Mouse (Mus musculus) hindbrain, embryonic 16.5 days (tissue): ENCODE measurements around the gene Rab3a. TPM values are rescaled to one million over a fixed set of nuclear protein-coding genes. Genes with fewer than 3 reads are reported as not detected.

Source experiments
- ATAC-seq: fragments of 200-750 bp; cut with Nextera tagmentation; 2 replicates; pipeline ENCODE4 v1.8.0; 2017; ENCODE audit warnings: moderate TSS enrichment, moderate library complexity
- H3K27ac ChIP-seq: fragments of 300-500 bp; sonication (generic); 2 replicates; pipeline ENCODE4 v1.5.1; 2014; ENCODE audit warnings: low read depth, mild to moderate bottlenecking, control low read depth, low read length, moderate library complexity
- H3K27me3 ChIP-seq: fragments of 300-500 bp; sonication (generic); replicated peaks from 2 replicates; pipeline ENCODE4 v1.6.1; 2014; ENCODE audit warnings: low read length; ENCODE audit not compliant: control insufficient read depth, insufficient read depth
- H3K36me3 ChIP-seq: fragments of 300-500 bp; sonication (generic); 2 replicates; pipeline ENCODE4 v1.6.1; 2014; ENCODE audit warnings: mild to moderate bottlenecking, low read length, moderate library complexity, mixed read lengths; ENCODE audit not compliant: control insufficient read depth, insufficient read depth
- H3K4me1 ChIP-seq: fragments of 300-500 bp; sonication (generic); 2 replicates; pipeline ENCODE4 v1.6.1; 2014; ENCODE audit warnings: low read depth, low read length; ENCODE audit not compliant: control insufficient read depth, insufficient read depth
- H3K4me2 ChIP-seq: fragments of 300-500 bp; sonication (generic); 2 replicates; pipeline ENCODE4 v1.6.1; 2014; ENCODE audit warnings: mild to moderate bottlenecking, low read length, control low read depth, moderate library complexity
- H3K4me3 ChIP-seq: fragments of 300-500 bp; sonication (generic); 2 replicates; pipeline ENCODE4 v1.5.1; 2014; ENCODE audit warnings: mild to moderate bottlenecking, low read length, control low read depth, moderate library complexity
- H3K9ac ChIP-seq: fragments of 300-500 bp; sonication (generic); 2 replicates; pipeline ENCODE4 v1.6.1; 2014; ENCODE audit warnings: low read depth, mild to moderate bottlenecking, control low read depth, low read length, moderate library complexity
- H3K9me3 ChIP-seq: fragments of 300-500 bp; sonication (generic); 2 replicates; pipeline ENCODE4 v1.6.1; 2014; ENCODE audit warnings: mild to moderate bottlenecking, low read length, moderate library complexity; ENCODE audit not compliant: control insufficient read depth
- WGBS: fragments of 180-500 bp; shearing (Covaris S2); extraction: QIAGEN DNeasy Blood & Tissue Kit; methylation state at CpG from one replicate; pipeline ENCODE4 v1.1.7; 2014; 5-methylcytosine and 5-hydroxymethylcytosine counted together
- polyA plus RNA-seq: library from polyadenylated mRNA; unstranded; fragments of >200 nt; fragmentation: Nextera tagmentation; extraction: Ambion mirVana; gene quantifications from 2 replicates; pipeline ENCODE4 v1.2.1, GENCODE M21; 2015

Gene Rab3a
- polyA plus RNA-seq, result 622 and 635 TPM in 2 replicates

DNA sequence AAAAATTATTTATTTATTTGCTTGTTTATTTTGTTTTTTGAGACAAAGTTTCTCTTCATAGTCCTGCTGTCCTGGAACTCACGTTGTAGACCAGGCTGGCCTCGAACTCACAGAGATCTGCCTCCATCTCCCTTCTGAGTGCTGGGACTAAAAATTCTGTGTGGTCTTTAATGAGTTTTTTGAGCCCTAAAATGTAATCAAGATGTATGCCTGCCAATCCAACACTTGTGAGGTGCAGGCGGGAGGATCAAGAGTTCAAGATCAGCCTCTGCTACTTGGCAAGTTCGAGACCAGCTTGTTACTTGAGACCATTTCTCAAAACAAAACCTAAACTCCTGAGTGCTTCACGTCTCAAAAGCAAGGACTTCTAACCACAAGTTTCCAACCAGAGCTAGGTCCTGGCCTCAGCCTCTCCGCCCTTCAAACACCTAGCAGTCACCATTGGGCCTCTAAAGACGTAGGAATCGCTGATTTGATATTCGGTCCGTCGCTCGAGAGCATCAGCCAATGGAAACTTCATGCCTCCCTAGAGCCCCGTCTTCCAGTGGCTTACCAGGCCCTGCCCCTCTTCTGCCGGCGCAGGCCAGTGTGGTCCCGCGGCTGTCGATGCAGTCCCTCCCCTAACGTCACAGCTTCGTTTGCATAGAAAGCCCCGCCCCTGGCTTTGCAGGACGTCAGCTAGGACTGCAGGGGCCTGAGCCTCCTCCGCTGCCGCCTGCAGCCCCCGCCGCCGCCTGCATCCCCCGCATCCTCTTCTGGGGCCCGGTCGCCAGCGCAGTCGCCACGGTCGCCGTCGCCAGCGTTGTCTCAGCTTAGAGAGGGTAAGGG lies at the start of gene Rab3a:
Gene Rab3a (plus strand): TSS at position 637 of the 828 bp plus-strand sequence.
- ATAC-seq, result peak; percentile 97

GRCm38 (mm10) chr8:70708281-70708680 lies 46.2 kb upstream of the Rab3a start:
- Histone ChIP-seq H3K4me3 (no peak overlapping the region), H3K4me1 (no peaks in the 10 kb centered on the region), H3K4me2 (no peak overlapping the region), H3K27ac (no peak overlapping the region), H3K27me3 (no peaks in the 10 kb centered on the region), H3K9ac (no peak overlapping the region), H3K9me3 (no peaks in the 10 kb centered on the region), H3K36me3 (no peaks in the 10 kb centered on the region)
- 92% methylated on average over 14 of the region's 14 CpGs for WGBS
- no peak for ATAC-seq

More for the DNA sequence above, at the start of gene Rab3a:
- Histone ChIP-seq H3K9me3 (no peaks in the 10 kb centered on the region), H3K4me2 (peak within 1 kb of the TSS; percentile 71), H3K27ac (peak within 1 kb of the TSS; percentile 93), H3K27me3 (0 out of 2 replicates have a peak, but pooled peaks cover 2% of the 10 kb centered on the region), H3K4me3 (peak within 1 kb of the TSS; percentile 72), H3K4me1 (peaks cover 33% of the 10 kb centered on the region), H3K36me3 (peaks cover 22% of the 10 kb centered on the region), H3K9ac (peak within 1 kb of the TSS; percentile 89)
- WGBS, result 8% methylated on average over 37 of the region's 37 CpGs

GRCm38 (mm10) chr8:70709794-70710193 lies 44.7 kb upstream of the Rab3a start:
- no peak overlapping the region for H3K27ac ChIP-seq
- H3K4me2 ChIP-seq, result no peak overlapping the region
- no peak for ATAC-seq
- no peak overlapping the region for H3K4me3 ChIP-seq
- H3K27me3 ChIP-seq, result no peaks in the 10 kb centered on the region
- no peak overlapping the region for H3K9ac ChIP-seq
- H3K36me3 ChIP-seq, result no peaks in the 10 kb centered on the region
- no peaks in the 10 kb centered on the region for H3K9me3 ChIP-seq
- 88% methylated on average over 9 of the region's 9 CpGs for WGBS
- no peaks in the 10 kb centered on the region for H3K4me1 ChIP-seq

- WGBS, result 85% methylated on average over 1 of the region's 1 CpGs
Measured at GRCm38 (mm10) chr8:70710296-70710695, 44.2 kb upstream of the Rab3a start.

GRCm38 (mm10) chr8:70711041-70711440 lies 43.4 kb upstream of the Rab3a start:
- no peaks in the 10 kb centered on the region for H3K9me3 ChIP-seq
- ATAC-seq, result no peak
- no peak overlapping the region for H3K4me3 ChIP-seq
- no peaks in the 10 kb centered on the region for H3K4me1 ChIP-seq
- H3K9ac ChIP-seq, result no peak overlapping the region; the same call in 1 of the 2 replicates
- no peaks in the 10 kb centered on the region for H3K36me3 ChIP-seq
- no peak overlapping the region for H3K4me2 ChIP-seq
- H3K27me3 ChIP-seq, result no peaks in the 10 kb centered on the region
- no peak overlapping the region for H3K27ac ChIP-seq
- WGBS, result 83% methylated on average over 11 of the region's 11 CpGs

More at GRCm38 (mm10) chr8:70710296-70710695, 44.2 kb upstream of the Rab3a start:
- Histone ChIP-seq H3K4me2 (no peak overlapping the region), H3K4me3 (no peak overlapping the region), H3K36me3 (no peaks in the 10 kb centered on the region), H3K27ac (no peak overlapping the region), H3K9ac (no peak overlapping the region), H3K4me1 (no peaks in the 10 kb centered on the region), H3K27me3 (no peaks in the 10 kb centered on the region), H3K9me3 (no peaks in the 10 kb centered on the region)
- ATAC-seq, result no peak

DNA sequence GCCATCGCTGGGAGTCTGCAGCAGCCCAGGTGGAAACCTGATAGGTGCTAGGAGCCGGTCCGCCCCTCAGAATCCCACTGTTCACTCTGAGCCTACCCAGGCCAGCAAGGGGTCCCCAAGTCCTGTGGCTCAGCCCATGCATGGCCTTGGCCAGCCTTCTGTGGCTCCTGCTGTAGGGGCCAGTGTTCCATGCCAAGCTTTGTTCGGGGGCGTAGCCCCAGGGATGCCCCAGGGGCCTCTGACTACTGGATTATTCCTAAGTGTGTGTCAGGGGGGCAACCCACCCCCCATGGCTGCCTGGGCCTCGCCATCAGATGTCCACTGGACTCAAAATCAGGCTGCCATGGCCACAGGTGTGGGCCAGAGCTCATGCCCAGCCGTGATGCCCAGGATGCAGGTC lies 40.5 kb upstream of the Rab3a start:
- no peak overlapping the region for H3K4me3 ChIP-seq
- no peaks in the 10 kb centered on the region; the same call in 1 of the 2 replicates for H3K4me1 ChIP-seq
- H3K9me3 ChIP-seq, result no peaks in the 10 kb centered on the region
- H3K27ac ChIP-seq, result no peak overlapping the region
- no peaks in the 10 kb centered on the region for H3K36me3 ChIP-seq
- no peak for ATAC-seq
- 78% methylated on average over 7 of the region's 7 CpGs for WGBS
- no peaks in the 10 kb centered on the region; the same call in 1 of the 2 replicates for H3K27me3 ChIP-seq
- H3K4me2 ChIP-seq, result no peak overlapping the region
- no peak overlapping the region for H3K9ac ChIP-seq

DNA sequence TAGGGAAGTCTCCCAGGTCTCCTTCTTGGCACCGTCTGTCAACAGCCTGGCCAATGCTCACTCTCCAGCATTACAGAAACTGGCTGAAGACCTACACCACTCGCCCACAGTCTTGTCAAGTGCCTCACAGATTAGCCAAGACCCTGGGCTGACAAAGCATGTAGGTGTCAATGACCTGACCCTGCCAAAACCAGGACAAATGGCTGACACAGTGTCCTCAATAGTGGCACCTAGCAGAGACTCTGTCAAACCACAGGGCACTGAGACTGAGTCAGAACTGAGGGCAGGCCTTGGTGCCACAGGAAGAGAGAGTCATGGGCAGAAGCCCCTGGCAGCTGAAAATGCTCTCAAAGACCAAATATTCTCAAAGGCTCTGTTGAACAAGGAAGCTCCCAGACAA lies 39.4 kb upstream of the Rab3a start:
- Histone ChIP-seq H3K27me3 (no peaks in the 10 kb centered on the region; the same call in none of the 2 replicates), H3K4me2 (no peak overlapping the region), H3K27ac (no peak overlapping the region), H3K36me3 (no peaks in the 10 kb centered on the region), H3K4me1 (no peaks in the 10 kb centered on the region; the same call in 1 of the 2 replicates), H3K4me3 (no peak overlapping the region), H3K9ac (no peak overlapping the region), H3K9me3 (no peaks in the 10 kb centered on the region)
- 75% methylated on average over 2 of the region's 2 CpGs for WGBS
- no peak for ATAC-seq

DNA sequence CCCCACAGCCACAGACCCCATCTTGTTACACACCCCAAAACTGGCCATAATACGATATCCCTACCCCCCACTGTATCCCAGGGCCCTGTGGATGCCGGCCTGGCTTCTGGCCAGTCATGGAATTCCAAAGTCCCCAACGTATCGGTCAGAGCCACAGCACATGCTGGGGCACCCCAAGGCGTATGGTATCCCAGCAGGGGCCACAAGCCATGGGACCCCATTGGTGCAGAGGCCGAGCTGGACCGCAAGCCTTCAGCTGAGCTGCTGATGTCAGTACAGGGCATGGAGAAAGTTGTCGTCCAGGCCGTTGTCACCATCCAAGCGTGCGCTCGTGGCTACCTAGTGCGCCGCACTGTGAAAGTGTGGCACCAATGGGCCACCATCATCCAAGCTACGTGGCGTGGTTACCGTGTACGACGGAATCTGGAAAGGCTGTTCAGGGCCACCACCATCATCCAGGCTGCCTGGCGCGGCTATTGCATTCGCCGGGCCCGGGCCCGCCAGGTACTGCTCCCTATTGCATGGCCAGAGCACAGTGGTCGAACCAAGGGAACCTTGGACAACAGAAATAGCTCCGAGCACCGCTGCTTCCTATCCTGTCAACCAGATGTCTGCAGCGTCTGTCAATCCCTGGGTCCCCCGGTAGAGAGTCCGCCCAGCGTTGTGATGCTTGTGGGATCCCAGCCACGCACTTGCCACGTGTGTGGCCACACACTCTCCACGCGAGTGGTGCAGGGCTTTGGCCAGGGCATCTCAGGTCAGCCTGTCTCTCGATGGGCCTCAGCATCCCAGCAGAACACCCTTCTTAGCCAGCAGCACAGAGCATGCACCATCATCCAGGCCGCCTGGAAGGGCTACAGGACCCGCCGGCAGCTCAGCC lies 37.7 kb upstream of the Rab3a start:
- no peaks in the 10 kb centered on the region; the same call in none of the 2 replicates for H3K27me3 ChIP-seq
- H3K9ac ChIP-seq, result no peak overlapping the region
- H3K4me2 ChIP-seq, result no peak overlapping the region
- no peaks in the 10 kb centered on the region for H3K9me3 ChIP-seq
- 82% methylated on average over 40 of the region's 40 CpGs for WGBS
- no peak overlapping the region for H3K4me3 ChIP-seq
- H3K36me3 ChIP-seq, result no peaks in the 10 kb centered on the region
- no peak overlapping the region for H3K27ac ChIP-seq
- no peaks in the 10 kb centered on the region; the same call in 1 of the 2 replicates for H3K4me1 ChIP-seq
- ATAC-seq, result no peak
